Mouse (Mus musculus) c-Kit-negative CD71-positive TER-119-positive erythroid progenitor cells, embryonic 14.5 days (primary cell): Measurements from ENCODE around the gene Muc2.
A peak's percentile ranks its signal among the peaks of the same experiment; 100 is the strongest.

Experiments
- DNase-seq: peaks from one replicate; pipeline ENCODE4 v3.0.0-alpha.2; 2013; ENCODE audit warnings: low read depth, low spot score

The Muc2 gene

GRCm38 (mm10) chr7:141770521-141770920 lies 80.4 kb downstream of the Muc2 start:
- peak; percentile 48 for DNase-seq

GRCm38 (mm10) chr7:141770988-141771387 lies 80.8 kb downstream of the Muc2 start:
- peak; percentile 79 for DNase-seq

GRCm38 (mm10) chr7:141772058-141772557 lies 82.0 kb downstream of the Muc2 start:
- no peak for DNase-seq

GRCm38 (mm10) chr7:141774855-141775254 lies 84.7 kb downstream of the Muc2 start:
- no peak for DNase-seq

GRCm38 (mm10) chr7:141776199-141776598 lies 86.1 kb downstream of the Muc2 start:
- DNase-seq, result no peak

GRCm38 (mm10) chr7:141788677-141789452 lies 98.7 kb downstream of the Muc2 start, which contains the start of gene Muc5ac:
Gene Muc5ac, plus strand, starts transcription at chr7:141788972.
- DNase-seq, result no peak

GRCm38 (mm10) chr7:141794251-141794650 lies 104.1 kb downstream of the Muc2 start:
- no peak for DNase-seq

- DNase-seq, result no peak
Measured at GRCm38 (mm10) chr7:141803206-141803605, 113.1 kb downstream of the Muc2 start.
